Mouse (Mus musculus): ENCODE data around the gene Arhgap21. TPM values are rescaled to one million over a fixed set of nuclear protein-coding genes. Genes with fewer than 3 reads are reported as not detected.

Gene Arhgap21
- total RNA-seq, 1 experiment from 2014 or later = 85.1 TPM

Other genes starting within 250 kb of the Arhgap21 start
- gene Enkur, start 236.5 kb upstream of the Arhgap21 start, total RNA-seq (2021) = 1.2 TPM in 1 of 2 replicates, not detected in the other
- 6.9 and 10.9 TPM in 2 replicates for gene Thnsl1, start 236.8 kb upstream of the Arhgap21 start, total RNA-seq (2021)